Mouse (Mus musculus): ENCODE measurements around the gene Ran. TPM values are rescaled to one million over a fixed set of nuclear protein-coding genes. Genes with fewer than 3 reads are reported as not detected.
A peak's percentile ranks its signal among the peaks of the same experiment; 100 is the strongest.

The Ran gene
- polyA plus RNA-seq, 1 experiment from 2014 or later: 206 TPM

GRCm38 (mm10) chr5:128980857-128981256 lies 39.0 kb upstream of the Ran start:
- WGBS (ENCODE audit: insufficient replicate concordance): 63% methylated on average over 7 of the region's 7 CpGs
- no peak overlapping the region for H3K9ac ChIP-seq (replicated peaks)
- no peak for ATAC-seq

GRCm38 (mm10) chr5:128981607-128982006 lies 38.3 kb upstream of the Ran start:
- ATAC-seq (peak; percentile 73), DNase-seq (peak; percentile 80)
- Histone ChIP-seq H3K9me3 (ENCODE audit: low read length) (0 out of 2 replicates have a peak, but pooled peaks cover 4% of the 10 kb centered on the region), H3K4me1 (ENCODE audit: insufficient read depth) (no peaks in the 10 kb centered on the region), H3K27ac (ENCODE audit: low read depth) (no peak overlapping the region), H3K36me3 (replicated peaks; ENCODE audit: insufficient read depth, low read length) (peaks cover 21% of the 10 kb centered on the region), H3K9ac (replicated peaks) (no peak overlapping the region), H3K27me3 (ENCODE audit: insufficient read depth, low read length) (no peaks in the 10 kb centered on the region), H3K4me2 (ENCODE audit: low read depth, low read length) (no peak overlapping the region), H3K4me3 (ENCODE audit: low read depth, low read length) (no peak overlapping the region)
- no peak for TF ChIP-seq EP300 (IDR thresholded peaks at IDR 0.05; ENCODE audit: low read depth)
- TF ChIP-seq CTCF (IDR thresholded peaks at IDR 0.05; ENCODE audit: low read depth): peak; percentile 93
- 33% methylated on average over 12 of the region's 12 CpGs for WGBS (ENCODE audit: insufficient replicate concordance)

More at GRCm38 (mm10) chr5:128980857-128981256, 39.0 kb upstream of the Ran start:
- no peak overlapping the region for H3K27ac ChIP-seq (ENCODE audit: low read depth)
- peaks cover 13% of the 10 kb centered on the region for H3K36me3 ChIP-seq (replicated peaks; ENCODE audit: insufficient read depth, low read length)
- no peak for TF ChIP-seq CTCF (IDR thresholded peaks at IDR 0.05; ENCODE audit: low read depth)
- TF ChIP-seq EP300 (IDR thresholded peaks at IDR 0.05; ENCODE audit: low read depth): no peak
- H3K9me3 ChIP-seq (ENCODE audit: low read length): 0 out of 2 replicates have a peak, but pooled peaks cover 4% of the 10 kb centered on the region
- H3K4me2 ChIP-seq (ENCODE audit: low read depth, low read length): no peak overlapping the region
- no peaks in the 10 kb centered on the region for H3K4me1 ChIP-seq (ENCODE audit: insufficient read depth)
- no peaks in the 10 kb centered on the region for H3K27me3 ChIP-seq (ENCODE audit: insufficient read depth, low read length)
- no peak overlapping the region for H3K4me3 ChIP-seq (ENCODE audit: low read depth, low read length)
- no peak for DNase-seq

- TF ChIP-seq CTCF (IDR thresholded peaks at IDR 0.05; ENCODE audit: low read depth) (no peak), EP300 (IDR thresholded peaks at IDR 0.05; ENCODE audit: low read depth) (no peak)
- Histone ChIP-seq H3K27me3 (ENCODE audit: insufficient read depth, low read length) (no peaks in the 10 kb centered on the region), H3K4me3 (ENCODE audit: low read depth, low read length) (no peak overlapping the region), H3K9me3 (ENCODE audit: low read length) (0 out of 2 replicates have a peak, but pooled peaks cover 4% of the 10 kb centered on the region), H3K4me2 (ENCODE audit: low read depth, low read length) (no peak overlapping the region), H3K36me3 (replicated peaks; ENCODE audit: insufficient read depth, low read length) (peaks cover 48% of the 10 kb centered on the region), H3K9ac (replicated peaks) (no peak overlapping the region), H3K27ac (ENCODE audit: low read depth) (no peak overlapping the region), H3K4me1 (ENCODE audit: insufficient read depth) (no peaks in the 10 kb centered on the region)
- DNase-seq: no peak
- no peak for ATAC-seq
- WGBS (ENCODE audit: insufficient replicate concordance): 86% methylated on average over 6 of the region's 6 CpGs
These were observed 35.3 kb upstream of the Ran start for GRCm38 (mm10) chr5:128984536-128984935.

- H3K4me3 ChIP-seq (ENCODE audit: low read depth, low read length): no peak overlapping the region
- TF ChIP-seq CTCF (IDR thresholded peaks at IDR 0.05; ENCODE audit: low read depth) (no peak), EP300 (IDR thresholded peaks at IDR 0.05; ENCODE audit: low read depth) (no peak)
- H3K9me3 ChIP-seq (ENCODE audit: low read length): 0 out of 2 replicates have a peak, but pooled peaks cover under 1% of the 10 kb centered on the region
- H3K27me3 ChIP-seq (ENCODE audit: insufficient read depth, low read length): no peaks in the 10 kb centered on the region
- H3K4me2 ChIP-seq (ENCODE audit: low read depth, low read length): no peak overlapping the region
- WGBS (ENCODE audit: insufficient replicate concordance): 91% methylated on average over 13 of the region's 13 CpGs
- DNase-seq (no peak), ATAC-seq (no peak)
- peaks cover 61% of the 10 kb centered on the region for H3K36me3 ChIP-seq (replicated peaks; ENCODE audit: insufficient read depth, low read length)
- no peaks in the 10 kb centered on the region for H3K4me1 ChIP-seq (ENCODE audit: insufficient read depth)
- no peak overlapping the region for H3K27ac ChIP-seq (ENCODE audit: low read depth)
- no peak overlapping the region for H3K9ac ChIP-seq (replicated peaks)
These were observed 33.9 kb upstream of the Ran start for GRCm38 (mm10) chr5:128985946-128986345.

- no peaks in the 10 kb centered on the region for H3K4me1 ChIP-seq (ENCODE audit: insufficient read depth)
- no peak for DNase-seq
- ATAC-seq: no peak
- 88% methylated on average over 19 of the region's 19 CpGs for WGBS (ENCODE audit: insufficient replicate concordance)
- TF ChIP-seq EP300 (IDR thresholded peaks at IDR 0.05; ENCODE audit: low read depth) (no peak), CTCF (IDR thresholded peaks at IDR 0.05; ENCODE audit: low read depth) (no peak)
- no peaks in the 10 kb centered on the region for H3K9me3 ChIP-seq (ENCODE audit: low read length)
- H3K4me3 ChIP-seq (ENCODE audit: low read depth, low read length): no peak overlapping the region
- H3K9ac ChIP-seq (replicated peaks): no peak overlapping the region
- H3K27ac ChIP-seq (ENCODE audit: low read depth): no peak overlapping the region
- peaks cover 75% of the 10 kb centered on the region for H3K36me3 ChIP-seq (replicated peaks; ENCODE audit: insufficient read depth, low read length)
- H3K27me3 ChIP-seq (ENCODE audit: insufficient read depth, low read length): no peaks in the 10 kb centered on the region
- H3K4me2 ChIP-seq (ENCODE audit: low read depth, low read length): no peak overlapping the region
These were observed 32.5 kb upstream of the Ran start for GRCm38 (mm10) chr5:128987141-128987954.

GRCm38 (mm10) chr5:129000706-129001468 lies 19.0 kb upstream of the Ran start:
- H3K27ac ChIP-seq (ENCODE audit: low read depth): peak overlapping the region; percentile 66
- H3K27me3 ChIP-seq (ENCODE audit: insufficient read depth, low read length): no peaks in the 10 kb centered on the region
- 23% methylated on average over 8 of the region's 8 CpGs for WGBS (ENCODE audit: insufficient replicate concordance)
- H3K4me3 ChIP-seq (ENCODE audit: low read depth, low read length): no peak overlapping the region
- peak overlapping the region; percentile 16; the same call in 1 of the 2 replicates for H3K9ac ChIP-seq (replicated peaks)
- H3K4me1 ChIP-seq (ENCODE audit: insufficient read depth): peaks cover 51% of the 10 kb centered on the region
- H3K4me2 ChIP-seq (ENCODE audit: low read depth, low read length): peak overlapping the region; percentile 54
- H3K36me3 ChIP-seq (replicated peaks; ENCODE audit: insufficient read depth, low read length): peaks cover 46% of the 10 kb centered on the region
- peak; percentile 68 for TF ChIP-seq CTCF (IDR thresholded peaks at IDR 0.05; ENCODE audit: low read depth)
- TF ChIP-seq EP300 (IDR thresholded peaks at IDR 0.05; ENCODE audit: low read depth): no peak
- no peaks in the 10 kb centered on the region for H3K9me3 ChIP-seq (ENCODE audit: low read length)
- peak; percentile 79 for DNase-seq
- peak; percentile 83 for ATAC-seq

Measured in liver, postnatal 0 days (tissue).